Mouse (Mus musculus): ENCODE measurements around the gene Mthfd1l.
"Not testable (repeated sequence)": the region's sequence is repeated elsewhere in the genome, so short reads cannot be mapped to it uniquely, and the experiment has no call there.

The Mthfd1l gene

GRCm38 (mm10) chr10:4044421-4044820, 71.5 kb downstream of the Mthfd1l start:
- DNase-seq (ENCODE audit: low read depth, low spot score), result no peak

- no peak for DNase-seq (ENCODE audit: low read depth, low spot score)
These were observed 73.6 kb downstream of the Mthfd1l start for GRCm38 (mm10) chr10:4046496-4046895.

DNA sequence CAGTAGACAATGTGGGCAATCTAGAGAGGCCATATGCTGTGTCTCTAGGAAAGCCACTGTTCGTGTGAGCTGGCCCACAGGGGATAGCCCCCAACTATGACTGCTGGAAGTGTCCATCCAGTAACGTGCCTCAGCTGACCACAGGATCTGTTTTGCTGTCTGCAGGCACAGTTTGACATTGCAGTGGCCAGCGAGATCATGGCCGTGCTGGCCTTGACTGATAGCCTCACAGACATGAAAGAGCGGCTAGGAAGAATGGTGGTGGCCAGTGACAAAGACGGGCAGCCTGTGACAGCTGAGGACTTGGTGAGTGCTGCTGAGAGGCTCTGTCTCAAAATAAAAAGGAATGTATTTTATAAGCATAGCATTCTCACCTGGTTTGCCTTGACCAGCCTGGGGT, 74.7 kb downstream of the Mthfd1l start:
- DNase-seq (ENCODE audit: low read depth, low spot score), result no peak

DNA sequence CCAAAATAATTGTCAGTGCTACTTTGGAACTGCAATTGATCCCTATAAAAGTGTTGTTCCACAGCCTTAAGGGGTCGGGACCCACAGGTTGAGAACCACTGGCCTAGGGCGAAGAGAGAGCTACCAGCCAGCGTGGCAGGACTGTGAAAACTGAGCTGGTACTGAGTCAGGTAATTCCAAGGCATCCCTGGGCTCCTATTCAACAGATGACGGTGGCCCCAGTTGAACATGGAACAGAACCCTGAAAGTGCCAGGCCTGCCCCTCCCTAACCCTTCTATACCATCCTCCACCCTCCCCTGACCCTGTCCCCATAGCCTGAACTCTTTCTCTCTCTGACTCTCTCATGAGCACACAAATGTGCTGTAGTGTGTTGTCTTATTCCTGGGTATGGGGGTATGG, 77.3 kb downstream of the Mthfd1l start:
- no peak for DNase-seq (ENCODE audit: low read depth, low spot score)

- DNase-seq (ENCODE audit: low read depth, low spot score), result no peak
These were observed 79.8 kb downstream of the Mthfd1l start for GRCm38 (mm10) chr10:4052711-4053110.

DNA sequence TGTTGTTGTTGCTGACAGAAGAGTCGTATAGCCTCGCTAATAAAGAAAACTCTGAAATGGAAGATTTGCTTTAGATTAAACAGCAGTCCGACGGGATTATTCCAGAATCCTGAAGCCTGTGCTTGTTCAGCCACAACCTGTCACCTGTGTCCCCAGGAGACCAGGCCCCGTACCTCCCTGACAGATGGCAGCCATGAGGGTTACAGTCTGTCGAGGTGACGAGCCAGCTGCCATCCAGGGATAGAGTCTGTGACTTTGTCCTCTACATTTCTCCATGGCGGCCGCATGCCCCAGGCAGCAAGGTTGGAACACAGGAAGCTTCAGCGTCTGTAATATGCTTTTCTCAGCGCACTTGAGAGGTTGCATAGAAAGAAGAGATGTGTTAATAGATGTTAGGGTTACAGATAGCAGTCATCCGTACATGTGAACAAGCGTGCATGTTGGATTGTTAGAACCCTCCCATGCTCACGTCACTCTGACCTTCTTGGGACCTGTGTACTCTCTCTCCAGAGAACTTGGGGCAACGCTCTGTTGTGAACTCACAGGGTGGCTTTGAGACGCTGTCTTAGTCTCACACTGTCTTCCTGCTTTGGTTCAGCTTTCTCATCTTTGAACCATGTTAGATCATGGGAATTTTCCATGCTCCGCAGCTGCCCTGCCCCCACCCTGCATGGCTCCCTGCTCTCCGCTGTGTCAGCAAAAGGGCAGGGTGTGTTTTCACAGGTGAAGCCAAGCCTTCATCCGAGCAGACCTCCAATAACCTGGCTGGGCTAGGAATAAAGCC, 80.6 kb downstream of the Mthfd1l start:
- DNase-seq (ENCODE audit: low read depth, low spot score), result no peak

GRCm38 (mm10) chr10:4054589-4054988, 81.7 kb downstream of the Mthfd1l start:
- no peak for DNase-seq (ENCODE audit: low read depth, low spot score)

GRCm38 (mm10) chr10:4057397-4057796, 84.5 kb downstream of the Mthfd1l start:
- no peak for DNase-seq (ENCODE audit: low read depth, low spot score)

DNA sequence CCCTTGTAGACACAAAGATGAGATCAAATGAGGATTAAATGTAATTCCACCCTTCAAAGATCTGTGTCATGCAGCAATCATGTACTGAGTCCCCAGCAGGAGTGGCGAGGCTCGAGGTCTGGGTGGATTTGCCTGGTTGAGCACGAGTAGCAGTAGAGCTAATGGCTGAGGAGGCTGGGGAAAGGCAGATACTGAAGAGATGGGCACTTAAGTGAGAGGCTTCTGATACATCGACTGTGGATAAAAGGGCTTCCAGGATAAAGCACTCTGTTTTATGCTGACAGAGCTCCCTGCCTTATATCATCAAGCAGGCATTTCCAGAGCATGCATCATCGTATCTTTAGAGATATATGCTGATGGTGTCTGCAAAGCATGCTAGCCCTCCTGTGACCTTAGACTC, 84.9 kb downstream of the Mthfd1l start:
- DNase-seq (ENCODE audit: low read depth, low spot score), result no peak

GRCm38 (mm10) chr10:4061071-4061987, 88.4 kb downstream of the Mthfd1l start:
- no peak for DNase-seq (ENCODE audit: low read depth, low spot score)

- no peak for DNase-seq (ENCODE audit: low read depth, low spot score)
These were observed 90.6 kb downstream of the Mthfd1l start for GRCm38 (mm10) chr10:4063537-4063936.

- DNase-seq (ENCODE audit: low read depth, low spot score), result no peak
These were observed 92.6 kb downstream of the Mthfd1l start for GRCm38 (mm10) chr10:4065295-4066084.

GRCm38 (mm10) chr10:4069258-4069826, 96.4 kb downstream of the Mthfd1l start:
- no peak for DNase-seq (ENCODE audit: low read depth, low spot score)

GRCm38 (mm10) chr10:4070061-4070460, 97.1 kb downstream of the Mthfd1l start:
- no peak for DNase-seq (ENCODE audit: low read depth, low spot score)

DNA sequence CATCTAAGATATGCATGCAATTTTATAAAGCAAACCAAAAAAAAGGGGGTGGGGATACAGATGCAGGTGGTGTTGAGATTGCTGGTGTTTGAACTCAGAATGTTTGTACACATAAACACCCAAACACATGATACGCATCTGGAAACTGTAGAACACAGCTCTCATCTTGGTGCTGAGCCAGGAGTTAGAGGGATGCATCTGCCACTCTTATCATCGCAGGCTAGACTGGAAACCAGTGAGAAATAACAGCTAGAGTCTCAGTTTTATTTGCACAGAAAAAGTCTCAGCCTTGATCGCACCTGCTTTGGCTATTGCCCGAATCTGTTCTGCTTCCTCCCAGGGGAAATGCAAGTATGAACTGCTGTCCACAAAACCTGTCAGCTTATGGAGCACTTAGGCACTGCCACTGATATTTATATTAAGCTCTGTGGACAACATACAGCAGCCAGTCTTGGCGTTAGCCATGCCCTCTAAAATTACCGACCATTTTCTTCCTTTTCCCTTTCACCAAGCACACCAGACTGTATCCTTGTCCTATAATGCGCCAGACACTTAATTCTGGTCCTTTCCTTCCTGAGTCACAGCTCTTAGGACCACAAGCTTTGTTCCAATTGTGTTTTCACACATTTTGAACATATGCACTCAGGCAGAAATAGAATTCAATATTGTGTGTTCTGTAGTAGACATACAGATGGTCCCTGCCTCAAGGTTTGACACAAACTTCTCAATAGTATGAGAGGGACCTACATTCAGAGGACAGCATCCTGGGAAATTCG, 98.3 kb downstream of the Mthfd1l start:
- no peak for DNase-seq (ENCODE audit: low read depth, low spot score)

- DNase-seq (ENCODE audit: low read depth, low spot score), result no peak
These were observed 99.0 kb downstream of the Mthfd1l start for GRCm38 (mm10) chr10:4071845-4072345.

DNA sequence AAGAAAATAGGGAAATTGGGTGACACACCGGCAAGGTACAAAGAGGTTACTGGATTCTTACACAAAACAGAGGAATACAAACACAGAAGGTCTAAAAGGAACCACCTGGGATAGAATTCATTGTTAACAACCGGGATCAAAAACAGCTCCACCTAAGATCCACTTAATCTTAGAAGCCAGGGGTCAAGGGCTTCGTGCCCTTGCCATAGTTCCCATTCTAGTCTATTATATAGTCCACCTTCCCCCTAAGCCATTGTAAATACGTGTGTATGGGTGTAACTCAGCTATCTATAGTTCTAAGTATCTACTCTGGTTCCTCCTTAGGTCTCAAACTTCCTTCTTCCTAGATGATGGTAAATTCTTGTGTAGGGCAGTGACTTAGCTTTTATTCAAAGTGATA, 99.6 kb downstream of the Mthfd1l start:
- DNase-seq (ENCODE audit: low read depth, low spot score), result not testable (repeated sequence)

DNA sequence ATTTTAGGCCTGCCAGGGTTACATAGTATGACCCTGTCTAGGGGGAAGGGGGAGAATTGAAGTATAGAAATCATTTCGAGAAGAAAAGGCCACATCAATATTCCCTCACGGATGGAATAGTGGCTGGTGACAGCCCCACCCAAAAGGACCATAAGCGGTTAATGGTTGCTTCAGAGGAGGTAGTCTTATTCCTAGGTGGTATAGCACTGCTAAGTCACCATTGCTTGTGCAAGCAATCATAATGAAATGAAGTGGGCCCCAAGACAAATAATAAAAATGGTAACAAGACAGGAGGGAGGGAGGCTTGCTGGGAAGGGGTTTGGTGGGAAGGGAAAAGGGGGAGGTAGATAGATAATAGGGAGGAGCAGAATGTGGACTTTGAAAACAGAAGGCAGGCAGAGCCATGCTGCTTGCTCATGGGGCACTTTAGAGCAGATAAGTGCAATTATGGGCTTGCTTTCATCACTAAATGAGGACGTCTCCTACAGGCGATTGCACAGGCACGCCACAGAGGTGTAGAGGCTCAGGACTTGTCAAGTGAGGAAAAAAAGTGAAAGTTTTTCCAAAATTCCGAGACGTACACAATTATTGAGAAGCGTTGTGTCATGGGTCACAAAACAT, 105.4 kb downstream of the Mthfd1l start:
- no peak for DNase-seq (ENCODE audit: low read depth, low spot score)

DNA sequence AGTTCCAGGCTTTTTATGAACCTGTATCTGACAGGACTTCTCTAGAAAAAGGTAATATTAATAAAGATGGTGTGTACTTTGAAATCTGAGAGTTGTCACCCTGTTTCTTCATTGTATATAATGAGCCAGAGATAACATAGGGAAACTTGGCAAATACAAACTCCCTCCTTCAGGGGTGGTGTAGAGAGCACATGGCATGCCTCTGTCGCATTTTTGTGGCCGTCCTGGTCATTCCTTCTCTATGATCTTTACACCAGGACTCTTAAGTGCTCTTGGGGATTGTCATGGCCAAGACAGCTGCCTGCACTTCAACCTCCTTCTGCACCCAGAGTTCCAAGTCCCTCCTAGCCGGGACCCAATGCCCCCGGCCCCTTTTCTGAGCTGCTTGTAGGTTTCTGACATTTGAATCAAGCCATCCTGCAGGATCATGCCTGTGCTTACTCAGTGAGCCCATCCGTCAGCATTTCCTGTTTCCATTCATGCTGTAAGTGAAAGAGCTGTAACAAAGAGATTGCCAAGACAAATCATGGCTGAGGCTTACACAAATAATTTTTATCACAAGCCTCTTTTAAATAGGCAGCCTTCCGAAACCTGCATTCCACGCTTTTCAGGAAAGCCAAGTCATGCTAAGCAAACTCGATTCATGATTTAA, 106.2 kb downstream of the Mthfd1l start:
- DNase-seq (ENCODE audit: low read depth, low spot score), result peak; percentile 30
